Mouse (Mus musculus) neural tube, embryonic 15.5 days (tissue): ENCODE results near the gene Brd1. TPM values are rescaled to one million over a fixed set of nuclear protein-coding genes. Genes with fewer than 3 reads are reported as not detected.
"Not testable (repeated sequence)": the region's sequence is repeated elsewhere in the genome, so short reads cannot be mapped to it uniquely, and the experiment has no call there.

Source experiments
- ATAC-seq: fragments of 200-750 bp; cut with Nextera tagmentation; 2 replicates; pipeline ENCODE4 v1.8.0; 2017; ENCODE audit warnings: mild to moderate bottlenecking, moderate TSS enrichment, moderate library complexity; ENCODE audit not compliant: low FRiP score
- H3K27ac ChIP-seq: fragments of 300-500 bp; sonication (generic); replicated peaks from 2 replicates; pipeline ENCODE4 v1.5.1; 2015; ENCODE audit warnings: mild to moderate bottlenecking, inconsistent platforms
- H3K27me3 ChIP-seq: fragments of 300-500 bp; sonication (generic); replicated peaks from 2 replicates; pipeline ENCODE4 v1.6.1; 2015; ENCODE audit warnings: inconsistent platforms
- H3K36me3 ChIP-seq: fragments of 300-500 bp; sonication (generic); 2 replicates; pipeline ENCODE4 v1.6.1; 2015; ENCODE audit warnings: inconsistent platforms
- H3K4me1 ChIP-seq: fragments of 300-500 bp; sonication (generic); 2 replicates; pipeline ENCODE4 v1.6.1; 2015; ENCODE audit warnings: inconsistent platforms
- H3K4me2 ChIP-seq: fragments of 300-500 bp; sonication (generic); 2 replicates; pipeline ENCODE4 v1.6.1; 2015; ENCODE audit warnings: inconsistent platforms, mild to moderate bottlenecking, moderate library complexity
- H3K4me3 ChIP-seq: fragments of 300-500 bp; sonication (generic); replicated peaks from 2 replicates; pipeline ENCODE4 v1.5.1; 2015; ENCODE audit warnings: mild to moderate bottlenecking, inconsistent platforms
- H3K9ac ChIP-seq: fragments of 300-500 bp; sonication (generic); replicated peaks from 2 replicates; pipeline ENCODE4 v1.6.1; 2015; ENCODE audit warnings: mild to moderate bottlenecking, inconsistent platforms
- H3K9me3 ChIP-seq: fragments of 300-500 bp; sonication (generic); replicated peaks from 2 replicates; pipeline ENCODE4 v1.6.1; 2016; ENCODE audit warnings: inconsistent platforms
- WGBS: fragments of 180-500 bp; shearing (Covaris S2); methylation state at CpG from one replicate; pipeline ENCODE4 v1.1.7; 2015; ENCODE audit warnings: mixed read lengths; 5-methylcytosine and 5-hydroxymethylcytosine counted together
- polyA plus RNA-seq: library from polyadenylated mRNA; unstranded; fragments of >200 nt; fragmentation: Nextera tagmentation; extraction: Ambion mirVana; gene quantifications from 2 replicates; pipeline ENCODE4 v1.2.1, GENCODE M21; 2015

Brd1 gene
- polyA plus RNA-seq, 1 experiment from 2014 or later = 15.1 TPM

DNA sequence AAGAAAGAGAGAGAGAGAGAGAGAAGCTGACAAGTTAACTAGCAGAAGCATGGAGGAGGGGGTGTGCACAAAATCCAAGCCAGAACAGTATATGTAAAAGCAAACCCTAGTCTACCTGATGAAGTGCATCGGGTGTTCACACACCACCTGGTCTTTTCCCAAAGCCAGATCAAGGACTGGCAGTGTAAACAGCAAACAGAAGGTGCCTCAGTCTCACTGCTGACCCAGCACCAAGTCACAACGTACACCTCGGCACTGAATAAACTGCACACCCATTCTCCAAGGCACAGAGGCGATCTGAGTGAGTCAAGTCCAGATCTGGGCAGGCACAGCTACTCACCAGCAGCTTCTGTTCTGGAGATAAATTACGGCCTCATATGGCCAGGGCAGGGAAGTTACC, 9.0 kb downstream of the Brd1 start:
- Histone ChIP-seq H3K36me3 (peaks cover 63% of the 10 kb centered on the region), H3K4me3 (no peak overlapping the region), H3K4me1 (peaks cover 24% of the 10 kb centered on the region), H3K9ac (no peak overlapping the region), H3K4me2 (no peak overlapping the region), H3K27me3 (no peaks in the 10 kb centered on the region), H3K9me3 (no peaks in the 10 kb centered on the region), H3K27ac (no peak overlapping the region)
- WGBS = 89% methylated on average over 5 of the region's 5 CpGs
- ATAC-seq = no peak

DNA sequence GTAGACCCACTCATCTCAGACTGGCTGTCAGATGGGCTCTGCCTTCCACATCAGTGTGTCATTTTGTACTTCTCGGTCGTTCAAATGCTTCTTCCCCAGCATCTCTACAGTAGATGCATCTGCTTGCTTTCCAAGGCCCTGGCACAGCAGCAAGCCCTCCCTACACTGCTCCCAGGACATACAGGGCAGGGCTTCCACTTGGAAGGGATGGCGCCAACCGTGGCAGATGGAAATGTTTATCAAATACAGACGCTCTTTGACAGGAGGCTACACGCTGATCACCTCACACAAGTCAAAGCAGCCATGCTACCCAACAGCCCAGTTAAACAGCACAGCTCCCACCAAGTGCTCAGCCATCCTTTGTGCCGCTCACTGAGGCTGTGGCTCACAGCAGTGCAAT, 9.7 kb downstream of the Brd1 start:
- Histone ChIP-seq H3K4me2 (no peak overlapping the region), H3K9ac (no peak overlapping the region), H3K27ac (no peak overlapping the region), H3K36me3 (peaks cover 55% of the 10 kb centered on the region), H3K9me3 (no peaks in the 10 kb centered on the region), H3K4me3 (no peak overlapping the region), H3K4me1 (peaks cover 19% of the 10 kb centered on the region), H3K27me3 (no peaks in the 10 kb centered on the region)
- WGBS = 75% methylated on average over 7 of the region's 7 CpGs
- no peak for ATAC-seq

DNA sequence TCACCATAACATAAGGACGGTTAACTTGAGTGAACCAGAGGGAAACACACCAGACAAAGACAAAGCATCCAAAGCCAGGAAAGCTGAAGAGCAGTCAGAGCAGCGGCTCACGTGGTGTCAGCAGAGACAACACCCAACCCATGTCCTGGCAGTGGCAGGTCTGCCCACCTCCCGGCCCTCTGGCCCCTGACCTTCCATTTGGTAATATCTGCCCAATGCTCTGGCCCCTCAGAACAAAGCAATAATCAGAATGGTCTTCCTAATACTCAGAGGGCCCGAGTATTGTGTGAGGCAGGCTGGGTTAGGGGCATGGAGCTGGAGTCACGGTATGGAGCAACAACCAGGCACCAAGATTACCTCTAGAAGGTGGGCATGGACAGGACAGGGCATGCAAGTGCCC, 10.8 kb downstream of the Brd1 start:
- no peak overlapping the region for H3K9ac ChIP-seq
- H3K36me3 ChIP-seq = peaks cover 53% of the 10 kb centered on the region
- no peak overlapping the region for H3K4me3 ChIP-seq
- no peak for ATAC-seq
- no peak overlapping the region for H3K4me2 ChIP-seq
- H3K9me3 ChIP-seq = no peaks in the 10 kb centered on the region
- H3K27ac ChIP-seq = no peak overlapping the region
- H3K4me1 ChIP-seq = peaks cover 28% of the 10 kb centered on the region
- 91% methylated on average over 6 of the region's 6 CpGs for WGBS
- no peaks in the 10 kb centered on the region for H3K27me3 ChIP-seq

DNA sequence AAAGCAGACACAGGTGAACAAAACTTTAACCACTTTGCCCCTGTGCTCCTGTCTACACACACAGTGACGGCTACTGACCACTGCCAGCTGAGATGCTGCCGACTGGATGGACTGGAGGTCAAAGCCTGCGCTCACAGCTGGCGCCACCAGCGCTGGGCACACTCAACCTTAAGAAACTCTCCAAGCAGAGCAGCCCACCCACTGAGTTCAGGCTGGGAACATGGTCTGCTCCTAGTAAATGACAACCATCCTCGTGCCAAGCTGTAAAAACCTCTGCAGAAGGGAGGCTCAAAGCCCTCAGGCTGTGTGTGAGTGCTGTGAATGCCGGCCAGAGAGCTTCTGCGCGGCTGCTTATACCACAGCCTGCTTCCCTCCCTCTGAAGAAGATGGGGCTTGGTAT, 16.8 kb downstream of the Brd1 start:
- peaks cover 22% of the 10 kb centered on the region for H3K4me1 ChIP-seq
- H3K27ac ChIP-seq = no peak overlapping the region
- no peak overlapping the region for H3K9ac ChIP-seq
- peaks cover 50% of the 10 kb centered on the region for H3K36me3 ChIP-seq
- H3K9me3 ChIP-seq = no peaks in the 10 kb centered on the region
- no peak overlapping the region for H3K4me3 ChIP-seq
- H3K4me2 ChIP-seq = no peak overlapping the region
- H3K27me3 ChIP-seq = no peaks in the 10 kb centered on the region
- ATAC-seq = no peak
- WGBS = 43% methylated on average over 9 of the region's 9 CpGs

DNA sequence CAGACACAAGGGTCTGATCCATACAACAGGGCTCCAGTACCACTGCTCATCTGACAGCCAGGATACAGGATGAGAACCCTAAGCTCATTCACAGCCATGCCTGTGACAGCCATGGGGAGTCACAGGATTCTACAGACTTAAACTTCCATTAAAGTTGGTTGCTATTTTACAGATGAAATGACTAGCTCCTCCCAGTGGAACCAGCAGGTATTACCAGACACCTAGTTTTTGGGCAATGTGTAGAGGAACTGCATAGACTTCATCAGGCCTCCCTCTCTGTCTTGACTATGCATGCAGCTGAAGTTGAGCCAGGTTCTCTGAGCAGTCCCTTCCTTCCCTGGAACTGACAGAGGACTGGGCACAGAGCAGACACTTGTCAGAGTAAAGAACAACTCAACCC, 17.7 kb downstream of the Brd1 start:
- Histone ChIP-seq H3K4me2 (no peak overlapping the region), H3K4me1 (peaks cover 19% of the 10 kb centered on the region), H3K27ac (no peak overlapping the region), H3K9ac (no peak overlapping the region), H3K4me3 (no peak overlapping the region), H3K27me3 (no peaks in the 10 kb centered on the region), H3K9me3 (no peaks in the 10 kb centered on the region), H3K36me3 (peaks cover 53% of the 10 kb centered on the region)
- ATAC-seq = no peak

DNA sequence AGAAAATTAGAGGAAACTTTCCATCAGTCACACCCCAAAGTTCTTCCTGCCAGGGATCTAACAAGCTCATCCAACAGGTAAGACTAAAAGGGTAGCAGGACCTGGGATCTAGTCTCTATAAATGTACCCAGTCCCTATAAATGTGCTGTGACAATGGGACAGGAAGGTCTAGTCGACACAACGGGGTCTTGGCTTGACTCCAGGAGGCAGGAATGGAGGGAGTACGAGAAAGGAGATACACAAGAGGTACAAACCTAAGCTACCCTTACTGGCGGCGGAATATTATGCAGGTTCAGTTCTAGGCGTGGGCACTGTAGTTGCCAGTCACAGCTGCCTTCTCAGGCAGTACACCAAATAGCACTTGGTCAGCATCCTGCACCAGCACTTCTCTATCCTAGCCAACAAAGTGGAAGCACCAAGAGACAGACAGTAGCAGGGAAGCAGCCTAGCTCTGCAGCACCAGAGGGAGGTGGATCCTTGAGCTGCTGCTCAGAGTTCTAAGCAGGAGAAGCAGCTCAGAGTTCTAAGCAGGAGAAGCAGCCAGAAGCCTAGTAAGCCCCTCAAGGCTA, 19.9 kb downstream of the Brd1 start:
- H3K4me1 ChIP-seq = peaks cover 19% of the 10 kb centered on the region
- H3K4me3 ChIP-seq = no peak overlapping the region
- no peak overlapping the region for H3K27ac ChIP-seq
- no peak for ATAC-seq
- no peak overlapping the region for H3K9ac ChIP-seq
- 88% methylated on average over 6 of the region's 6 CpGs for WGBS
- H3K36me3 ChIP-seq = peaks cover 75% of the 10 kb centered on the region
- H3K4me2 ChIP-seq = no peak overlapping the region
- no peaks in the 10 kb centered on the region for H3K9me3 ChIP-seq
- H3K27me3 ChIP-seq = no peaks in the 10 kb centered on the region

DNA sequence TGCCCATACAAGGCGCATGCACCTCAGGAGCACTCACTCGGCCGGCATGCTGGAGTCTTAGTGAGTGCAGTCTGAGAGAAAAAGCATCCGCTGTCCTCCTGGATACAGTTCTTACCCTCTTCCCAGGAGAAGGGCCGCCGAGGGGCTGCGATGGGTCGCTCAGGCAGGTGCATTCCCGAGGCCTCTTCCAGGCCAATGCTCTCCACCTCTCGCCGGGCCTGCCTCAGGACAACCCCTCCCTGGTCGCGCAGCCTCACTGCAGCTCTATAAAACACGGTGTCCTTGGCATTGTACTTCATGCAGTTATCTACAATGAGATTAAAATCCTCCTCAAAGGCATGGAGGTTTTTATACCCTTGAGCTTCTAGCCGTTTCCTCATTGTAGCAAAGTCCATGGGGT, 21.5 kb downstream of the Brd1 start:
- no peak overlapping the region for H3K4me3 ChIP-seq
- H3K4me1 ChIP-seq = peaks cover 5% of the 10 kb centered on the region
- H3K9ac ChIP-seq = no peak overlapping the region
- 96% methylated on average over 15 of the region's 15 CpGs for WGBS
- no peak for ATAC-seq
- H3K27me3 ChIP-seq = no peaks in the 10 kb centered on the region
- H3K36me3 ChIP-seq = peaks cover 87% of the 10 kb centered on the region
- no peak overlapping the region for H3K4me2 ChIP-seq
- no peak overlapping the region for H3K27ac ChIP-seq
- no peaks in the 10 kb centered on the region for H3K9me3 ChIP-seq

DNA sequence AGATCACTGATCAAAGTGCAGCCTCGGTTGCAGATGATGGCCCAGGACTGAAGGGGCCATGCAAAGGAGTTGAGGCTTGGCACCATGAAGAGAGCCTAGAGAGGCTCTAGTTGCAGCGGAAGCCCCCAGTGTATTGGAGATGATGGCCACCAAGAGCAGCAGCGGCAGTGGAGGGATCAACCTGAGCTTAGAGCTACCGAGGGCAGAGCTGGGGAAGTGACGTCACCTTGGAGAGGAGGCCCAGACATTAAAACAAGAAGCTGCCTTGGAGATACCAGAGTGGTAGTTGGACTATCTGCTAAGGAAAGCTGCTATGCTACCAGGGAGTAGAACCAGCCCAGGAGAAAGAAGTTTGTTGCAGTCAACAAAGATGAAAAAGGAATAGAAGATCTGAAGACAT, 24.2 kb downstream of the Brd1 start:
- Histone ChIP-seq H3K36me3 (peaks cover 95% of the 10 kb centered on the region), H3K27me3 (no peaks in the 10 kb centered on the region), H3K4me1 (no peaks in the 10 kb centered on the region), H3K4me3 (no peak overlapping the region), H3K4me2 (no peak overlapping the region), H3K9ac (no peak overlapping the region), H3K27ac (no peak overlapping the region), H3K9me3 (no peaks in the 10 kb centered on the region)
- WGBS = 88% methylated on average over 5 of the region's 5 CpGs
- no peak for ATAC-seq

DNA sequence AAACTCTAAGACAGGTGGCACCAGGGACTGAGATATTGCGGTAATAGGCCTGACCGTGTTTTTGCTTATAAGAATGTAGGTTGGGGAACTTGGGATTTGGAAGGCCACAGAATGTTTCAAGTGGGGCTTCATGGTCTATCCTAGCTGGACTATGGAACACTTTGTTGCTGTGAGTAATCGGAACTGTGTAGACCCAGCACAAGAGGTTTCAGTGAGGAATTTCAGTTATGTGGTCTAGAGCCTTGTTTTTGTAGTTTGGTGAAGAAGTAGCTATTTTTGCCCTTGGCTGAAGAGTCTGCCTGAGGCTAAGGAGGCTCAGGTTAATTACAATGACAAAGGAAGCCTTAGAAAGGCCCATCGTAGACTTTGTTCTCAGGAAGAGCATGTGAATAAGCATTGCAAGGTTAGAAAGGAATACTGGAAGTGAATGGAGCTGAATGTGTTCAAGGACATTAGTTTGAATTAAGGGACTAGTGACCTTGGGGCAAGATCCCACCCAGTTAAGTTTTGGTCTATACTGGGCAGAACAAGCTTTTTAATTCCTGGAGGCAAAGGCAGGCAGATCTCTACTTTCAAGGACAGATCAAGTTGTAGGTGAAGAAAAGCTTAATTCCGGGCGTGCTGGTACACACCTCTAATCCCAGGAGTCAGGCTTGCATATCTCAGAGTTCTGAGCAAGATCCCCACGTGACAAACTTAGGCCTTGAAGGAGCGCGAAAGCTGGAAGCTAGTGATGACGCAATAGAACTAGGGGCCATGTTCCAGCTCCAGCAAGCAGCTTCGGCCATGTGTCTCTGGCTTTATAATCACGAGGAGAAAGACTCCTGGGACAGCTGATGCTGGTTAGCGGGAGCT, 25.1 kb downstream of the Brd1 start:
- no peak for ATAC-seq
- Histone ChIP-seq H3K4me1 (no peaks in the 10 kb centered on the region), H3K27ac (no peak overlapping the region), H3K4me3 (no peak overlapping the region), H3K36me3 (peaks cover 97% of the 10 kb centered on the region), H3K4me2 (no peak overlapping the region), H3K9ac (no peak overlapping the region), H3K27me3 (no peaks in the 10 kb centered on the region), H3K9me3 (no peaks in the 10 kb centered on the region)
- WGBS = 77% methylated on average over 13 of the region's 13 CpGs

DNA sequence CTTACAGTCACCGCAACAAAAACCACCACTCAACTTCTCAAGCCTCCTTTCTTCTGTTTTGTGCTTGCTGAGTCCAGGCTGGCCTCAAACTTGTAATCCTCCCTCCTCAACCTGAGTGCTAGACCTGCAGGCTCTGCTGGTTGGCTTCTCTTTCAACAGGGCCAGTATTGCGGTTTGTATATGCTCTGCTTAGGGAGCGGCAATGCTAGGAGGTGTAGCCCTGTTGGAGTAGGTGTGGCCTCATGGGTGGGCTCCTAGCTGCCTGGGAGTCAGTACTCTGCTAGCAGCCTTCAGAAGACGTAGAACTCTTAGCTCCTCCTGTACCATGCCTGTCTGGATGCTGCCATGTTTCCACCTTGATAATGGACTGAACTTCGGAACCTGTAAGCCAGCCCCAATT, 25.8 kb downstream of the Brd1 start:
- Histone ChIP-seq H3K4me1 (no peaks in the 10 kb centered on the region), H3K4me2 (no peak overlapping the region), H3K9me3 (no peaks in the 10 kb centered on the region), H3K27me3 (no peaks in the 10 kb centered on the region), H3K27ac (no peak overlapping the region), H3K36me3 (peaks cover 97% of the 10 kb centered on the region), H3K9ac (no peak overlapping the region), H3K4me3 (no peak overlapping the region)
- ATAC-seq = no peak
- 92% methylated on average over 5 of the region's 5 CpGs for WGBS

DNA sequence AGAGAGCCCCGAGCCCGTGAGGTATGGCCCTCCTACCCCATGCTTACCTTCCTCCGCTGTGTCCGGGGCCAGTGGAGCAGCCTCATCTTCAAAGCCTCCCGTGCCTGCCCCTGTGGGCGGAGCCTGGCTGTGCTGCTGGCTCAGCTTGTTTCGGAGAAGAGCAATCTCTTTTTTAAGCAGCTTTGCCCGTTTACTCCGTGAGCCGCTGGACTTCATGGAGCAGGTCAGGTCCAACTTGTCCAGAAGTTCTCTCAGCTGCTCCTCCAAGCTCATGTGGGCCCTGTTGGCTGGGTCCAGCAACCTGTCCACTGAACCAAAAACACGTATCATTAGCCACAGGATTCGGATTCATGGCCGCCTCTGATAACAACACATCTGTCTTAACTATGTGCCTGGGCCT, 27.0 kb downstream of the Brd1 start:
- H3K27ac ChIP-seq, H3K4me3 ChIP-seq, H3K9me3 ChIP-seq, H3K4me1 ChIP-seq, H3K27me3 ChIP-seq, H3K4me2 ChIP-seq, ATAC-seq, H3K9ac ChIP-seq: not testable (repeated sequence)
- H3K36me3 ChIP-seq = peaks cover 94% of the 10 kb centered on the region
- WGBS = 77% methylated on average over 13 of the region's 13 CpGs

DNA sequence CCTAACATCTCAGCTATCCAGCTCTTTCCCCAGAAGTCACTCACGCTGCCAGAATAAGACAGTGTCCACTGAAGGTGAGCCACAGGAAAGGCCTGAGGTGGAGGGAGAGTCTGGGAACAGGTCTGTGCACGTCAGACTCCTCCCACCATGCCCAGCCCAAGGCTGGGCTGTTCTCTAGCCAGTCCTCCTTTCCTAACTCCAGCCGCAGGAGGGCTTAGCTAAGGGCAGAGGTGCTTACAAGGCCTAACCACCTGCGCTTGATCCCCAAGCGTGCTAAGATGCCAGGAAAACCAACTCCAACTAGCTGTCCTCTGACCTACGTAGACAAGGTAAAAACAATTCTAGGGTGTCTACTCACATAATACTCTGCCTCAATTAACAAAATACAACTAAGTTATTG, 27.7 kb downstream of the Brd1 start:
- H3K9me3 ChIP-seq = no peaks in the 10 kb centered on the region
- no peaks in the 10 kb centered on the region for H3K27me3 ChIP-seq
- WGBS = 92% methylated on average over 6 of the region's 6 CpGs
- ATAC-seq = no peak
- H3K27ac ChIP-seq = no peak overlapping the region
- H3K4me1 ChIP-seq = no peaks in the 10 kb centered on the region
- no peak overlapping the region for H3K4me2 ChIP-seq
- H3K9ac ChIP-seq = no peak overlapping the region
- H3K4me3 ChIP-seq = no peak overlapping the region
- peaks cover 88% of the 10 kb centered on the region for H3K36me3 ChIP-seq
